Mouse (Mus musculus) central nervous system, embryonic 14 days (tissue): ENCODE data around the gene Gdap1l1. TPM values are rescaled to one million over a fixed set of nuclear protein-coding genes. Genes with fewer than 3 reads are reported as not detected.

Experiments used
- polyA plus RNA-seq: library from polyadenylated mRNA; depleted of rRNA; stranded (reverse); fragments of >200 nt; gene quantifications from 2 replicates; pipeline ENCODE4 v1.2.3, GENCODE M21; 2012; rRNA removed

Gdap1l1 gene
- polyA plus RNA-seq, result 117 and 118 TPM in 2 replicates

DNA sequence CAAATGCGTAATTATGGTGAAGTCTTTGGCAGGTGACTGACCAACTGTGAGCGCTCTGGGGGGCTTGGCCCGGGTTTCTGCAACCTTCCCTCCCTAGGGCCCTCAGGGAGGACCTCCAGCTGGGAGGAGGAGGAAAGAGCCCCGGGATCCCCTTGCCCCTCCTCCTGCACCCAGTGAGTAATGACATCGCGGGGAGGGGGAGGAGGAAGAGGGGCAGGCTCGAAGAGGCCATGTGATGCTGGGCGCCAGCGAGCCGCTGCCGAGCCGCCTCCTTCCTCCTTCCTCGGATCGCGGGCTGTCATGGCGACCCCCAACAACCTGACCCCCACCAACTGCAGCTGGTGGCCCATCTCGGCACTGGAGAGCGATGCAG lies at the start of gene Gdap1l1:
TSS of gene Gdap1l1 (plus strand) at position 231 of the 373 bp plus-strand sequence.

GRCm38 (mm10) chr2:163397905-163398304 lies 40.4 kb upstream of the Gdap1l1 start, which contains the start of gene Jph2:
TSS of gene Jph2 (minus strand) at chr2:163397993.

GRCm38 (mm10) chr2:163424597-163424996 lies 13.7 kb upstream of the Gdap1l1 start, which contains the start of gene Oser1:
TSS of gene Oser1 (minus strand) at chr2:163424697.

GRCm38 (mm10) chr2:163472466-163472851 lies 34.2 kb downstream of the Gdap1l1 start, which contains the start of gene Fitm2:
TSS of gene Fitm2 (minus strand) at chr2:163472629.

DNA sequence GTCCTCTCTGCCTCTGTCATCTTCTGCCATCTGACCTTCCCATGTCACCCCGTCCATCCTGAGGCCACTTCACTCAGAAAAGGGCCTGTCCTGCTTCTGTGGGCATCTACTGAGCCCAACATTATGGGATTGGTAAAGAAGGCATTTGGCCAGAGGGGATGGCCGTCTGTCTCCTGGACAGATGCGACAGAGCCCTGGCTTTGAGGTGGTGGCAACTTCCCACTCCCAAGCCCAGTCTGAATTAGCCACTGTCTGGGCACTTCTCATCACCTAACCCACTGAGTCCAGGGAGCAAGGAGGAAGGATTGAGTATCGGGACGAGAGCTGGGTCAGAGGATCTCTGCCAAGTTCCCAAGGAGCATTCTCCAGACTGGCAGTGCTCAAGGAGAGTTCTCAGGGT lies 53.7 kb downstream of the Gdap1l1 start, which contains the start of gene R3hdml:
TSS of gene R3hdml (plus strand) at position 301 of the 400 bp plus-strand sequence.

Other genes with a start within 250 kb of the Gdap1l1 start
- 46.1 and 46.3 TPM in 2 replicates for gene Tox2, start 235.4 kb upstream of the Gdap1l1 start, polyA plus RNA-seq
- gene Jph2, start 40.5 kb upstream of the Gdap1l1 start, polyA plus RNA-seq, result 0.49 and 2.0 TPM in 2 replicates
- 26.3 and 29.2 TPM in 2 replicates for gene Oser1, start 13.8 kb upstream of the Gdap1l1 start, polyA plus RNA-seq
- gene Fitm2, start 34.2 kb downstream of the Gdap1l1 start, polyA plus RNA-seq, result 6.8 and 7.3 TPM in 2 replicates
- 0.25 and 0.31 TPM in 2 replicates for gene R3hdml, start 53.8 kb downstream of the Gdap1l1 start, polyA plus RNA-seq
- gene Hnf4a, start 68.3 kb downstream of the Gdap1l1 start, polyA plus RNA-seq, result 0.09 TPM in 1 of 2 replicates, not detected in the other
- 26.2 and 26.6 TPM in 2 replicates for gene Ttpal, start 163.8 kb downstream of the Gdap1l1 start, polyA plus RNA-seq
- gene Serinc3, start 206.7 kb downstream of the Gdap1l1 start, polyA plus RNA-seq, result 76.4 and 83.6 TPM in 2 replicates
- 69.3 and 70.9 TPM in 2 replicates for gene Pkig, start 219.9 kb downstream of the Gdap1l1 start, polyA plus RNA-seq